Mouse (Mus musculus): ENCODE measurements around the gene Pim3. TPM values are rescaled to one million over a fixed set of nuclear protein-coding genes. Genes with fewer than 3 reads are reported as not detected.

The Pim3 gene
- polyA plus RNA-seq, 1 experiment from 2014 or later: 49.1 TPM

- 85% methylated on average over 3 of the region's 3 CpGs for WGBS
Measured at GRCm38 (mm10) chr15:88842300-88842673, 19.7 kb upstream of the Pim3 start.

GRCm38 (mm10) chr15:88843486-88844097 lies 18.4 kb upstream of the Pim3 start:
- no peaks in the 10 kb centered on the region for H3K27me3 ChIP-seq (replicated peaks; ENCODE audit: control insufficient read depth, insufficient read depth, low read length)
- no peak overlapping the region; the same call in 1 of the 2 replicates for H3K9ac ChIP-seq (ENCODE audit: low read length)
- 34% methylated on average over 8 of the region's 8 CpGs for WGBS
- H3K4me2 ChIP-seq (ENCODE audit: low read length): no peak overlapping the region
- H3K36me3 ChIP-seq (ENCODE audit: control insufficient read depth, insufficient read depth, low read length): no peaks in the 10 kb centered on the region
- H3K4me1 ChIP-seq (ENCODE audit: control insufficient read depth, insufficient read depth, low read length): peaks cover 11% of the 10 kb centered on the region
- no peak overlapping the region for H3K27ac ChIP-seq (ENCODE audit: low read depth, low read length)
- DNase-seq (ENCODE audit: low spot score): peak; percentile 61
- no peaks in the 10 kb centered on the region for H3K9me3 ChIP-seq (replicated peaks; ENCODE audit: control insufficient read depth, low read length)
- ATAC-seq: peak; percentile 42
- H3K4me3 ChIP-seq (ENCODE audit: low read depth, low read length): no peak overlapping the region

More at GRCm38 (mm10) chr15:88842300-88842673, 19.7 kb upstream of the Pim3 start:
- Histone ChIP-seq H3K36me3 (ENCODE audit: control insufficient read depth, insufficient read depth, low read length) (no peaks in the 10 kb centered on the region), H3K4me3 (ENCODE audit: low read depth, low read length) (no peak overlapping the region), H3K27ac (ENCODE audit: low read depth, low read length) (no peak overlapping the region), H3K4me2 (ENCODE audit: low read length) (no peak overlapping the region), H3K9me3 (replicated peaks; ENCODE audit: control insufficient read depth, low read length) (no peaks in the 10 kb centered on the region), H3K4me1 (ENCODE audit: control insufficient read depth, insufficient read depth, low read length) (peaks cover 18% of the 10 kb centered on the region), H3K9ac (ENCODE audit: low read length) (no peak overlapping the region), H3K27me3 (replicated peaks; ENCODE audit: control insufficient read depth, insufficient read depth, low read length) (no peaks in the 10 kb centered on the region)
- DNase-seq (ENCODE audit: low spot score): no peak
- no peak for ATAC-seq

GRCm38 (mm10) chr15:88844966-88845365 lies 17.0 kb upstream of the Pim3 start:
- ATAC-seq (no peak), DNase-seq (ENCODE audit: low spot score) (no peak)
- Histone ChIP-seq H3K36me3 (ENCODE audit: control insufficient read depth, insufficient read depth, low read length) (no peaks in the 10 kb centered on the region), H3K27me3 (replicated peaks; ENCODE audit: control insufficient read depth, insufficient read depth, low read length) (no peaks in the 10 kb centered on the region), H3K27ac (ENCODE audit: low read depth, low read length) (no peak overlapping the region), H3K4me2 (ENCODE audit: low read length) (no peak overlapping the region), H3K4me3 (ENCODE audit: low read depth, low read length) (no peak overlapping the region), H3K9me3 (replicated peaks; ENCODE audit: control insufficient read depth, low read length) (no peaks in the 10 kb centered on the region), H3K4me1 (ENCODE audit: control insufficient read depth, insufficient read depth, low read length) (no peaks in the 10 kb centered on the region), H3K9ac (ENCODE audit: low read length) (no peak overlapping the region)
- 88% methylated on average over 7 of the region's 7 CpGs for WGBS

GRCm38 (mm10) chr15:88848661-88849060 lies 13.3 kb upstream of the Pim3 start:
- Histone ChIP-seq H3K4me1 (ENCODE audit: control insufficient read depth, insufficient read depth, low read length) (no peaks in the 10 kb centered on the region), H3K27ac (ENCODE audit: low read depth, low read length) (no peak overlapping the region), H3K9ac (ENCODE audit: low read length) (no peak overlapping the region), H3K9me3 (replicated peaks; ENCODE audit: control insufficient read depth, low read length) (no peaks in the 10 kb centered on the region), H3K27me3 (replicated peaks; ENCODE audit: control insufficient read depth, insufficient read depth, low read length) (no peaks in the 10 kb centered on the region), H3K36me3 (ENCODE audit: control insufficient read depth, insufficient read depth, low read length) (no peaks in the 10 kb centered on the region), H3K4me3 (ENCODE audit: low read depth, low read length) (no peak overlapping the region), H3K4me2 (ENCODE audit: low read length) (no peak overlapping the region)
- WGBS: 89% methylated on average over 1 of the region's 1 CpGs
- DNase-seq (ENCODE audit: low spot score) (no peak), ATAC-seq (no peak)

- Histone ChIP-seq H3K4me2 (ENCODE audit: low read length) (no peak overlapping the region), H3K4me3 (ENCODE audit: low read depth, low read length) (no peak overlapping the region), H3K27ac (ENCODE audit: low read depth, low read length) (no peak overlapping the region), H3K4me1 (ENCODE audit: control insufficient read depth, insufficient read depth, low read length) (no peaks in the 10 kb centered on the region), H3K9ac (ENCODE audit: low read length) (no peak overlapping the region), H3K9me3 (replicated peaks; ENCODE audit: control insufficient read depth, low read length) (no peaks in the 10 kb centered on the region), H3K36me3 (ENCODE audit: control insufficient read depth, insufficient read depth, low read length) (no peaks in the 10 kb centered on the region), H3K27me3 (replicated peaks; ENCODE audit: control insufficient read depth, insufficient read depth, low read length) (no peaks in the 10 kb centered on the region)
- 85% methylated on average over 2 of the region's 2 CpGs for WGBS
- ATAC-seq: no peak
- DNase-seq (ENCODE audit: low spot score): no peak
Measured at GRCm38 (mm10) chr15:88849621-88850020, 12.4 kb upstream of the Pim3 start.

- Histone ChIP-seq H3K4me2 (ENCODE audit: low read length) (no peak overlapping the region), H3K4me3 (ENCODE audit: low read depth, low read length) (no peak overlapping the region), H3K4me1 (ENCODE audit: control insufficient read depth, insufficient read depth, low read length) (no peaks in the 10 kb centered on the region), H3K36me3 (ENCODE audit: control insufficient read depth, insufficient read depth, low read length) (no peaks in the 10 kb centered on the region), H3K9ac (ENCODE audit: low read length) (no peak overlapping the region), H3K9me3 (replicated peaks; ENCODE audit: control insufficient read depth, low read length) (no peaks in the 10 kb centered on the region), H3K27ac (ENCODE audit: low read depth, low read length) (no peak overlapping the region), H3K27me3 (replicated peaks; ENCODE audit: control insufficient read depth, insufficient read depth, low read length) (no peaks in the 10 kb centered on the region)
- no peak for DNase-seq (ENCODE audit: low spot score)
- 66% methylated on average over 10 of the region's 10 CpGs for WGBS
- no peak; the same call in 1 of the 2 replicates for ATAC-seq
Measured at GRCm38 (mm10) chr15:88850146-88850826, 11.7 kb upstream of the Pim3 start.

GRCm38 (mm10) chr15:88851076-88851475 lies 10.9 kb upstream of the Pim3 start:
- H3K27me3 ChIP-seq (replicated peaks; ENCODE audit: control insufficient read depth, insufficient read depth, low read length): no peaks in the 10 kb centered on the region
- no peak overlapping the region for H3K4me3 ChIP-seq (ENCODE audit: low read depth, low read length)
- H3K4me2 ChIP-seq (ENCODE audit: low read length): no peak overlapping the region
- H3K36me3 ChIP-seq (ENCODE audit: control insufficient read depth, insufficient read depth, low read length): no peaks in the 10 kb centered on the region
- DNase-seq (ENCODE audit: low spot score): no peak
- no peaks in the 10 kb centered on the region for H3K4me1 ChIP-seq (ENCODE audit: control insufficient read depth, insufficient read depth, low read length)
- no peak overlapping the region for H3K27ac ChIP-seq (ENCODE audit: low read depth, low read length)
- WGBS: 69% methylated on average over 3 of the region's 3 CpGs
- no peak overlapping the region for H3K9ac ChIP-seq (ENCODE audit: low read length)
- no peak for ATAC-seq
- no peaks in the 10 kb centered on the region for H3K9me3 ChIP-seq (replicated peaks; ENCODE audit: control insufficient read depth, low read length)

- Histone ChIP-seq H3K9me3 (replicated peaks; ENCODE audit: control insufficient read depth, low read length) (no peaks in the 10 kb centered on the region), H3K27ac (ENCODE audit: low read depth, low read length) (no peak overlapping the region), H3K4me1 (ENCODE audit: control insufficient read depth, insufficient read depth, low read length) (no peaks in the 10 kb centered on the region), H3K36me3 (ENCODE audit: control insufficient read depth, insufficient read depth, low read length) (no peaks in the 10 kb centered on the region), H3K4me2 (ENCODE audit: low read length) (no peak overlapping the region), H3K9ac (ENCODE audit: low read length) (no peak overlapping the region), H3K27me3 (replicated peaks; ENCODE audit: control insufficient read depth, insufficient read depth, low read length) (no peaks in the 10 kb centered on the region), H3K4me3 (ENCODE audit: low read depth, low read length) (no peak overlapping the region)
- ATAC-seq (no peak), DNase-seq (ENCODE audit: low spot score) (no peak)
- WGBS: 80% methylated on average over 10 of the region's 10 CpGs
Measured at GRCm38 (mm10) chr15:88851507-88852149, 10.4 kb upstream of the Pim3 start.

GRCm38 (mm10) chr15:88853106-88853505 lies 8.9 kb upstream of the Pim3 start:
- Histone ChIP-seq H3K9me3 (replicated peaks; ENCODE audit: control insufficient read depth, low read length) (no peaks in the 10 kb centered on the region), H3K27me3 (replicated peaks; ENCODE audit: control insufficient read depth, insufficient read depth, low read length) (no peaks in the 10 kb centered on the region), H3K4me2 (ENCODE audit: low read length) (no peak overlapping the region), H3K9ac (ENCODE audit: low read length) (no peak overlapping the region), H3K36me3 (ENCODE audit: control insufficient read depth, insufficient read depth, low read length) (no peaks in the 10 kb centered on the region), H3K4me3 (ENCODE audit: low read depth, low read length) (no peak overlapping the region), H3K4me1 (ENCODE audit: control insufficient read depth, insufficient read depth, low read length) (no peaks in the 10 kb centered on the region), H3K27ac (ENCODE audit: low read depth, low read length) (no peak overlapping the region)
- ATAC-seq (no peak), DNase-seq (ENCODE audit: low spot score) (no peak)
- WGBS: 90% methylated on average over 9 of the region's 9 CpGs
